Mouse (Mus musculus) ES-E14 (cell line): ENCODE measurements around the gene Ccm2. TPM values are rescaled to one million over a fixed set of nuclear protein-coding genes. Genes with fewer than 3 reads are reported as not detected.

Source experiments
- DNase-seq: peaks from one replicate; pipeline ENCODE4 v3.0.0-alpha.2; 2013; ENCODE audit warnings: low read depth, low spot score
- H3K27ac ChIP-seq: 2 replicates; pipeline ENCODE4 v1.5.1; 2012; ENCODE audit warnings: low read depth, mild to moderate bottlenecking, low read length, moderate library complexity, mixed read lengths; ENCODE audit not compliant: poor library complexity, insufficient read depth, severe bottlenecking
- H3K36me3 ChIP-seq: 2 replicates; pipeline ENCODE4 v1.6.1; 2012; ENCODE audit warnings: mild to moderate bottlenecking, low read length, moderate library complexity, mixed read lengths; ENCODE audit not compliant: control insufficient read depth, poor library complexity, insufficient read depth, severe bottlenecking
- H3K4me1 ChIP-seq, 2 experiments: fragments of 150-350 bp in 1 of 2; sonication (generic) in 1 of 2; 2 replicates each; pipeline ENCODE4 v1.6.1; 2012; ENCODE audit warnings: low read length in 2 of 2, mild to moderate bottlenecking in 1 of 2, mixed read lengths in 1 of 2; ENCODE audit not compliant: control insufficient read depth in 2 of 2, insufficient read depth in 2 of 2, poor library complexity in 1 of 2
- H3K4me3 ChIP-seq, 2 experiments: fragments of 150-350 bp in 1 of 2; sonication (generic) in 1 of 2; 2 replicates each; pipeline ENCODE4 v1.5.1; 2012; ENCODE audit warnings: low read length in 2 of 2, low read depth in 1 of 2, mild to moderate bottlenecking in 1 of 2, mixed read lengths in 1 of 2; ENCODE audit not compliant: insufficient read depth in 1 of 2, poor library complexity in 1 of 2, severe bottlenecking in 1 of 2
- H3K9ac ChIP-seq: 2 replicates; pipeline ENCODE4 v1.6.1; 2012; ENCODE audit warnings: low read depth, mild to moderate bottlenecking, low read length, mixed read lengths; ENCODE audit not compliant: poor library complexity, insufficient read depth, severe bottlenecking
- H3K9me3 ChIP-seq: fragments of 150-350 bp; sonication (generic); 2 replicates; pipeline ENCODE4 v1.6.1; 2012; ENCODE audit warnings: low read depth, mild to moderate bottlenecking, low read length; ENCODE audit not compliant: control insufficient read depth, insufficient read depth
- CHD2 ChIP-seq: IDR thresholded peaks from 2 replicates; pipeline ENCODE4 v1.6.1; 2014; ENCODE audit warnings: mild to moderate bottlenecking, low read depth, low read length, inconsistent platforms
- HCFC1 ChIP-seq: IDR thresholded peaks from 2 replicates; pipeline ENCODE4 v1.6.1; 2012; ENCODE audit warnings: low read length, inconsistent platforms, borderline replicate concordance; ENCODE audit not compliant: insufficient read depth
- MAFK ChIP-seq: IDR thresholded peaks from 2 replicates; pipeline ENCODE4 v1.6.1; 2014; ENCODE audit warnings: mild to moderate bottlenecking, low read depth, low read length, inconsistent platforms; ENCODE audit not compliant: insufficient read depth
- ZC3H11A ChIP-seq: IDR thresholded peaks from 2 replicates; pipeline ENCODE4 v1.6.1; 2012; ENCODE audit warnings: low read depth, mild to moderate bottlenecking, inconsistent platforms, low read length, borderline replicate concordance
- ZNF384 ChIP-seq: IDR thresholded peaks from 2 replicates; pipeline ENCODE4 v1.6.1; 2012; ENCODE audit warnings: low read depth, low read length, inconsistent platforms
- in situ Hi-C, 2 experiments: fragments of 600-800 bp; cut with MboI; formaldehyde crosslinking; loops; one replicate each; pipeline ENCODE4 v1.15.1; 2025; ENCODE audit warnings: low sequenced_read_pairs in 2 of 2, inconsistent platforms in 1 of 2; ENCODE audit not compliant: unreplicated experiment in 2 of 2
- total RNA-seq: library from RNA; depleted of rRNA; stranded (reverse); fragments of 300-350 nt; gene quantifications from 2 replicates; pipeline ENCODE4 v1.2.3, GENCODE M21; 2012

Ccm2 gene
- total RNA-seq, 1 experiment = 36.7 TPM

DNA sequence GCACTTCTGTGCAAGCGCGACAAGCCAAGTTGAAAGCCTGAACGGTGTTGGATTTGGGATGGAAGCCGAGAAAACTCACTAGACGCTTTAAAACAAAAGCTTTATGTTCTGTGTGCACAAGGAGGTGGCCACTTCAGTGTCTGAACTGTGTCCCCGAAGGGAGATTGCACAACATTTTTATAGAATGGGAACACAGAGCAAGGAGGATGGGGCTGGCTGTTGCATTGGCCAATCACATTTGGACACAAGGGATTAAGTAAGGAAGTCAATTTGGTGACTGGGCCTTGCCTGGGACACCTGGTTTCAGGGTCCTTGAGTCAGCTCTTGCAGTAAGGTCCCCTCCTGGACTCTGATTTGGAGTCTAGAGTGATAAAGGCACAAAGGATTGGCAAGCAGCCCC lies 42.0 kb upstream of the Ccm2 start:
- Histone ChIP-seq H3K36me3 (no peaks in the 10 kb centered on the region), H3K27ac (no peak overlapping the region), H3K9ac (no peak overlapping the region), H3K4me3 (no peak overlapping the region), H3K9me3 (no peaks in the 10 kb centered on the region), H3K4me1 (peaks cover 0 to 1% of the 10 kb centered on the region in 2 experiments; a peak in 1 of 4 replicates)
- TF ChIP-seq HCFC1 = no peak
- in situ Hi-C loops = no loop called here
- DNase-seq = no peak

DNA sequence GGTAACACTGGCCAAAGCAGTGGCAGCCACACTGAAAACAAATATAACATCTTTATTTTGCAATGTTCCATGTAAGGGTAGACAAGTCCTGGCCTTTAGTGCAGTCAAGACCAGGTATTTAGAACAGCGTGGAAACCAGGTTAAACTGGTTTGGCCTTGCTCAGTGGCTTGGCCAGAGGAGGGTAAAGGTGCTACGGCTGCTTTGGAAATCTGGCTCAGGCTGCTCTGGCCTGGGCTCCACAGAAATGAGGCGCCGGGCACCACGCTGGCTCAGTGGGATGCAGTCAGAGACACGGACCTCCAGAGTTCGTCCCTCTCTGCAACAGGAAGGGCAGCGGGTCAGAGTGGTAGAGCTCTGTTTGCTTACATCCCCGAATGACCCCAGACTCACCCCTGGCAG lies 40.2 kb upstream of the Ccm2 start:
- Histone ChIP-seq H3K4me1 (peaks cover 0 to 1% of the 10 kb centered on the region in 2 experiments; a peak in 1 of 4 replicates), H3K36me3 (no peaks in the 10 kb centered on the region), H3K4me3 (no peak overlapping the region), H3K9me3 (no peaks in the 10 kb centered on the region), H3K27ac (no peak overlapping the region), H3K9ac (no peak overlapping the region)
- TF ChIP-seq ZC3H11A (no peak), ZNF384 (no peak), MAFK (no peak), HCFC1 (no peak), CHD2 (no peak)
- in situ Hi-C loops = no loop called here
- DNase-seq = no peak

DNA sequence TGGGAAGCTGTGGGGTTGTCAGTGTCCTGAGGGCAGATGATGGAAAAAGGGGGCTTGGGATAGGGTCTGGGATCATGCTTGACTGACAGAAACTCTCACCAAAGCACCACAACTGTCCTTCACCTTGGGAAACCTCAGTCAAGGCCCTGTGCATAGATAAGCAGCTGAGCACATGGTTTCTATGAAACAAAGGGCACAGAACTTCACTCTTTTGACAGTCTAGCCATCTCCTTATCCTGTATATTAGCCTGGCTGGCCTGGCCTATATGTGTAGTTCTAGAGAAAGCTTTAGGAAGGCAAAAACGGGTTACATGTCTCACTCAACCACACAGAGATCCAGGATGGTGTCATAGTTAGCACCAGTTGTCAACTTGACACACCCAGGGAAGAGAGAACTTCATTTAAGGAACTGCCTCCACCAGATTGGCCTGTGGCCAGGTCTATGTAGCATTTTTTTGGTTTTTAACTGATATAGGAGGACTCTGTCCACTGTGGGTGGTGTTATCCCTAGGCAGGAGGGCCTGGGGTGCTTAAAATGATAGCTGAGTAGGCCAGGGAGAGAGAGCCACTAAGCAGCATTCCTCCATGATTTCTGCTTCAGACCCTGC lies 38.3 kb upstream of the Ccm2 start:
- TF ChIP-seq CHD2 = no peak
- no peaks in the 10 kb centered on the region for H3K36me3 ChIP-seq
- no peak overlapping the region for H3K4me3 ChIP-seq
- no peak for DNase-seq
- no peak overlapping the region for H3K27ac ChIP-seq
- peaks cover 0 to 1% of the 10 kb centered on the region in 2 experiments; a peak in 1 of 4 replicates for H3K4me1 ChIP-seq
- in situ Hi-C loops = no loop called here
- no peak overlapping the region for H3K9ac ChIP-seq
- H3K9me3 ChIP-seq = no peaks in the 10 kb centered on the region

DNA sequence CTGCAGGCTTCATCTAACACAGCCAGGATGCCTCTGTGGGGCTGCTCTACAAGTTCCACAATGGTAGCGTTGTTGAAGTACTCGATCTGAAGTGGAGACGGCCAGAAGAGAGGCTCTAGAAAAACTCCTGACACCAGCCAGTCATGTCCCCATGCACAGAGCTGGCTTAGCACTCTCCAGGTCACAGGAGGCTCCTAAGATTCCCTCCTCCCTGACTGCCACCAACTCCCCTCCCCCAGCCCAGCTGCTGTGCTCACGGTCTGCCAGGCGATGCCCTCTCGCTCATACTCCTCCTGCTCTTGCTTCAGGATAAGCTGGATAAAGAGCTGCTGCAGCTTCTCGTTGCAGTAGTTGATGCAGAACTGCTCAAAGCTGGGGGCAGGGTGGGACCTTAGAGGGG lies 31.9 kb upstream of the Ccm2 start:
- Histone ChIP-seq H3K4me1 (peaks cover 5 to 9% of the 10 kb centered on the region in 2 experiments; a peak in 2 of 4 replicates), H3K9me3 (no peaks in the 10 kb centered on the region), H3K36me3 (no peaks in the 10 kb centered on the region), H3K9ac (no peak overlapping the region), H3K4me3 (no peak overlapping the region), H3K27ac (no peak overlapping the region)
- in situ Hi-C loops = no loop called here
- no peak for DNase-seq
- no peak for TF ChIP-seq CHD2
- TF ChIP-seq MAFK = no peak
- TF ChIP-seq ZNF384 = no peak
- TF ChIP-seq HCFC1 = no peak
- TF ChIP-seq ZC3H11A = no peak

DNA sequence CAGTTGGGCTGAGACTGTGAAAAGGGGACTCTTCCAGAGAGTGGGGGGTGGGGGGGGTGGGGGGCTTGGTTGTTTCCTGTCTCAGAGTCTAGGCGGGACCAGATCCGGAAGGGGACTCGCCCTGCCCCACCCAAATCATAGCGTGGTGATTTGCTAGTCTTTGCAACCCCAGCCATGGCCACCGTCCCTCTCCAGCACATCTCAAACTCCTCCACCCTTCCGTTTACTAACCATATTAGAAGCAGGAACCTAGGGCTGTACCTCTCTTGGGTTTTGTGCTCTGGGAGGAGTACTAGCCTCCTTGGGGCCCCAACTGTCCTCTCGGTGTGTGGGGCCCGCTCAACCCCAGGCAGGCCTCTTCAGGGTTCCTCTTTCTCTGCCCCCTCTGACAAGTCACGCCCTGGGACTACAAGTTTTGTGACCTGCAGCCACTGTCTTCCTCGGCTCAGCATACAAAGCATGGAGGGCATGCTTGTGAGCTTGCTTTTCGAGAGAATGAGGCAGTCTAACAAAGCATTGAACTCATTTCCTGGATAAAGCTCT lies 27.1 kb upstream of the Ccm2 start:
- DNase-seq = no peak
- Histone ChIP-seq H3K4me3 (0 out of 4 replicates have a peak overlapping the region, but pooled peaks of 1 of the 2 experiments have one; percentile 9), H3K27ac (no peak overlapping the region; the same call in 1 of the 2 replicates), H3K36me3 (no peaks in the 10 kb centered on the region), H3K4me1 (peaks cover 5 to 16% of the 10 kb centered on the region in 2 experiments; a peak in 3 of 4 replicates), H3K9me3 (no peaks in the 10 kb centered on the region), H3K9ac (peak overlapping the region; percentile 17; the same call in 1 of the 2 replicates)
- TF ChIP-seq MAFK (no peak), CHD2 (no peak), ZNF384 (no peak), ZC3H11A (no peak), HCFC1 (no peak)
- in situ Hi-C loops = no loop called here
